Mouse (Mus musculus): ENCODE results near the gene Cdkn1a.

GRCm38 (mm10) chr17:29044925-29045319 lies 45.9 kb upstream of the Cdkn1a start:
- no peak for TF ChIP-seq CTCF (IDR thresholded peaks at IDR 0.05; ENCODE audit: insufficient read depth, low read length)
- TF ChIP-seq POLR2A (IDR thresholded peaks at IDR 0.05; ENCODE audit: borderline replicate concordance, extremely low read depth, low read depth, low read length), result no peak
